Mouse (Mus musculus): ENCODE measurements around the gene Lnpep.

The Lnpep gene

GRCm38 (mm10) chr17:17490820-17491621 lies 133.8 kb downstream of the Lnpep start:
- DNase-seq = no peak

- no peak for DNase-seq
Measured at GRCm38 (mm10) chr17:17485789-17486188, 139.1 kb downstream of the Lnpep start.

Data from cerebellum, adult 8-10 months (tissue).